Mouse (Mus musculus) lung, postnatal 0 days (tissue): ENCODE data around the gene Schip1.

ENCODE experiments used
- CTCF ChIP-seq: IDR thresholded peaks from 2 replicates; pipeline ENCODE4 v1.5.1; 2016; ENCODE audit warnings: antibody characterized with exemption, mild to moderate bottlenecking
- EP300 ChIP-seq: IDR thresholded peaks from 2 replicates; pipeline ENCODE4 v1.6.1; 2016; ENCODE audit warnings: antibody characterized with exemption, mild to moderate bottlenecking, control low read depth

DNA sequence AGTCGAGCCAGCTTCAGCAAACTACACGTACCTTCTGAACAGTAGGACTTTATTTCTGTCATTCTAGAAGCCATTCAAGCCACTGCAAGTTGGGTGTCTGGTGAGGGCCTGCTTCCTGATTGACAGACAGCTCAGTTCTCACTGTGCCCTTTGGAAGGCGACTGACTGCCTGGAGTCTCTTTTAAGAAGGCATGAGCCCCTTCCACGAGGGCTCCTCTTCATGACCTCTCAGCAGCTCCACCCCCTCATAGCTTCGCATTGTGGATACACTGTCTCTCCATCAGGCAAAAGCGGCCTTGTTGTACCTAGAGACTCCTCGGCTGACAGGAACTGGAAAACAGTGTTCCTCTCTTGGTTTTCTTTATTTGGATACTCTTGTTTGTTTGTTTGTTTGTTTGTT lies 504.1 kb downstream of the Schip1 start:
- TF ChIP-seq CTCF (no peak), EP300 (no peak)
